Mouse (Mus musculus): Measurements from ENCODE around the gene Apobec2. TPM values are rescaled to one million over a fixed set of nuclear protein-coding genes. Genes with fewer than 3 reads are reported as not detected.

The Apobec2 gene
- total RNA-seq, 4 experiments from 2014 or later = 0.23 TPM; not detected in 3

DNA sequence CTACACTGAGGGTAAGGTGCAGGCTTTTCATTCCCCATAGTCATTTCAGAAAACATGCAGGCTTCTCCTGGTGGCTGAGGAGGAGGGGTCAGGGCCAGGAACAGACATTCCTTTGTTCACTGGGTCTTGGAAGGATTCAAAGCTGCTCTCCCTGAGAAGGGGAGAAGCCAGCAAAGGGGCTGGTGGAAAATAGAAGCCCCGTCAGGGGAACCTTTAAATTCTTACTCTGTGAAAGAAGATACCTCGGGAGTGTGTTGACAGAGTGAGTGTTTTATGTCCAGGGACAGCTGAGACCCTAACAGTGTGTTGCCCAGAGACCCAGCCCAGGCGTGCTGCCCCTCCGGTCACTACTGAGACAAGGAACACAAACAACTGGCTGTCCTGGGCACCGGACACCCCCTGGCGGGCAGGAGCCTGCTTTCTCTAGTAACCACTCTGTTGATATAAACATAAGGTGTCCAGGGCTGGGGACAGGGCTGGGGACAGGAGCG lies 4.7 kb upstream of the Apobec2 start:
- no peak for DNase-seq (ENCODE audit: low spot score in 2 of 2)

DNA sequence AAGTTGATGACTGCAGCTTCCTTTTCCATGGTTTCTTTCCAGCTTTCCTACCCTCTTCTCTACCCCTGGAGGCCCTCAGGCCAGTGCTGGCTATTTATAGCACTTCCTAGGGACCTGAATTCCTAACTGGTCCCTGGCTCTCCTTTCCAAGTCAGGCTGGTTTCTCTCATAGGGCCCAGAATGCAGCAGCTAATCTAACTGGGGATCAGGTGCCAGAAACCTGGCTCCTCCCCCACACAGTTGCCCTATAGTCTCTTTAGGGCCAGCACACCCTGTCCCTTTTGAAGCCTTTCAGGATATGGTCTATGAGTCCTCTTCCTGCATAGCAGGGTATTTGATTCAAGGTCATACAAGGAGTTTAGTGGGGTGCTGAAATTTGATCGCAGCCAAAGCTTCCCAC lies 3.8 kb upstream of the Apobec2 start:
- no peak for DNase-seq (ENCODE audit: low spot score in 2 of 2)

DNA sequence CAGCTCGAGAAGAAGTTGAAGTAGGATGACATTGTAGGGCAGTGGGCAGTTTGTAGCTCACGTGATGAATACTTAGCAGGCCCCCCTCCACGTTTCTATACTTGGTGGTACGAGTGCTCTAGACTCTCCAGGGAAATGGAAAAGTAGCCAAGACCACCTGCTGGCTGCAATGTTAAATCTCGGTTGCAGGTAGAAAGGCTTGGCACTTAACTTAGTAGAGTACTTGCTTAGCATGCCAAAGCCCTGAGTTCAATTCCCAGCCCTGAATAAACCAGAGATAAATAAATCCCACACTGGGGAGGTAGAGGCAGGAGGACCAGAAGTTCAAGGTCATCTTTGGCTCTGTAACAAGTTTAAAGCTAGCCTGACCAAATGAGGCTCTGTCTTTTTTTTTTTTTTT lies 1.7 kb upstream of the Apobec2 start:
- DNase-seq (ENCODE audit: low spot score in 2 of 2) = no peak

DNA sequence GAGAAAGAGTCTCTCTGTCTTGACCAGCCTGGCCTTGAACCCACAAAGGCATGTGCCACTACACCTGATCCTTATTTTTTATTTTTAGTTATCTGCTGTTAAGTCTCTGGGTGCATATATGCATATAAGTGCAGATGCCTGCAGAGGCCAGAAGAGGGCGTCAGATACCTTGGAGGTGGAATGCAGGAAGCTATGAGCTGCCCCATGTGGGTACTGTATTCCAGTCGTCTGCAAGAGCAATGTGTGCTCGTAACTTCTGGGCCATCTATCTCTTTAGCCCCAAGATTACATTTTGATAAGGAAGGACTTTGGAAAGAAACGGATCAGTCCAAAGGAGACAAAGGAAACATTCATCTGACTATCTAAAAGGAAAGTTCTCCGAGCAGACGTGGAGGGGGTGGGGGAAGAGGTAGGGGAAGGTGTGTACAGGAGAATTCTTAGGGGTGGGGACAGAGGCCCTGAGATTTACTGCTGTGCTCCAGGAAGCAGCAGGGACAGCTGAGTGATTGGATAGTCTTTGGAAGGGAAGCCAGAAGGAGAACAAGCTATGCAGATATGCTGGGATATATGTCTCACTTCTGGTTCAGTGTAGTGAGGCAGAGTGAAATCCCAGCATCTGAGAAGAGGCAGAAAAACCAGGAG lies 1.1 kb upstream of the Apobec2 start:
- no peak for DNase-seq (ENCODE audit: low spot score in 2 of 2)

DNA sequence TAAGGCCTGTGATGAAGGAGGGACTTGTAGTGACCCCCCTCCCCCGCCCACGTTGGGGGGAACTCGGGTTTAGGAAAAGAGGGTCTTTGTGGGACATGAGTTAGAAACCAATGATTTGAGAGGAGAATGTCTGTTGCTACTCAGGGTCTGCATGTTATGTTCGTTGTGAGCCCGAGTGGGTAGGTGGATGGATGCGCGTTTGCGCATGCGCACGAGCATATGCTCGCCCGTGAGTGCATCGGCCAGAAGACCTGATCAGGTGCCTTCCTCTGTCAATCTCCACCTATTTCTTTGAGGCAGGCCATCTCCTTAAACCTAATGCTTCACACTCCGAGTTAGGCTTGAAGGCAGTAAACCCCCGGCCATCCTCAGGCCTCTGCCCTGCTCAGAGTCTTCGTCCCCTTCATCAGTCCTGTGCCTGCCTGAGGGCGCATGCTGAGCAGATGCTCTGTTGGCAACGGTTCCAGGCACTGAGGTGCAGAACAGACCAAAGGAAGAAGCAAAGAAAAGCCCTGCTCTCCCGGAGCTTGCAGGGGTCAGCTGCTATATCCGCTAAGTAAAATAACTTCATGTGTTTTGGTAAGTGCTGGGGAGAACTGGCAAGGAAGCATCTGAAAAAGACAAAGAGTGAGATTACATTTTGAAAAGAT lies 401 bp upstream of the Apobec2 start:
- no peak for DNase-seq (ENCODE audit: low spot score in 2 of 2)

DNA sequence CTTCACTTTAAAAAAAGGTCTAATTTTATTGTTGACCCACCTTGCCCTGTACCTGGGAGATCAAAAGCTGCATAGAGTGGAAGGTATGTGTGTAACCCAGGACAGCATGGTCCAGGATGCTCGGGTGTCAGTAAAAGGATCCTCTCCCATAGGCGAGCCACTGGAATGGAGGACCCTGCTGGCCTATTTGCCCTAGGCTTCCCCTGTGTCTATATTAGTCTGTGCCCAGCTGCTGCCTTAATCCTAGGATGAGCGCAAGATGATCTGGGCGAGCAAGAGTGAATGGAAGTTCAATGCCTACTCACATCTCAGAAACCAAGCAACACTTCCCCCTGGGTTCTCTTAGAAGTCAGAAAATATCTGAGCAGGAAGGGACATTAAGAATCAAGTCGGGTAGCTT lies 1.7 kb downstream of the Apobec2 start:
- no peak for DNase-seq (ENCODE audit: low spot score in 2 of 2)

DNA sequence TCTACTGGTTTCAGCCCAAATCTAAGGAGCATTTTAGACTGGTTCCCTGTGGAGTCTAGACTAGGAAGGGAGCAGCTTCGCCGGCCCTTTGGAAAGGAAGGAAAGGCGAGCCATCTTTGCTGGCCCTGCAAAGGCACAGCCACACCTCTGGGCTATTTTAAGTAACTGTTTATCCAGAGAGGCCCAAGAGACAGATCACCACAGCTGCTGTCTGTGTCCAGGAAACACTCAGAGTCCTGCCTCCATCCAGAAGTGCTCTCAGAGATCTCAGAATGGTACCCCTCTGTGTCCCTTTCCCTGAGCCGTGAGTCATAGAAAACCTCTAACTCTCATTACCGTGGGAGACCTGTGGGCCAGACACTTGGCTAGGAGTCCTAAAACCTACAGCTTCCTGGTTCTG lies 2.3 kb downstream of the Apobec2 start:
- no peak for DNase-seq (ENCODE audit: low spot score in 2 of 2)

DNA sequence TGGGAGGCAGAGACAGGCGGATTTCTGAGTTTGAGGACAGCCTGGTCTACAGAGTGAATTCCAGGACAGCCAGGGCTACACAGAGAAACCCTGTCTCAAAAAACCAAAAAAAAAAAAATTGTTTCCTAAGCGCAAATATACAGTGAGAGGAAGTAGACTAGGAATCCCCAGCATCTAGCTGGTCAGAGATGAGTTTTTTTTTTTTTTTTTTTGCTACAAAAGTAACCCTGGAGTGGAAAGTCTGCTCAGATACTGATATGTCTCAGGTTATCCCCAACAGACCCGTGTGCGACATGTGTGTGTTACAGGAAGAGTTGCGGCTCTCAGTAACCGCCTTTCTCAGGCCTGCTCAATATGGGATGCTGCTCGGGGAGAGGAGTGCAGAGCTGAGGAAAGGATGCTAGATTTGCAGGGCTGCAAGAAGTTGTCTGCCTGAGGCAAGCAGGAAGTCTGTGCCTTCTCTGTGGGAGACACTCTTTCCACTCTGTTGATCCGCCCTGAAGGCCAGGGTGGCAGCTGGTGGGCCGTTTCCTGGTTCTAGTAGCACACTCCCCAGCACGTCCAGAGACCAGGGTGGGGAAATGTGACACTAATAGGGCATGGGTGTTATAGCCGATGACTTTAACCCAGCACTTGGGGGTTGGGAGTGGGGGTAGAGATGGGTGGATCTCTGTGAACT lies 4.7 kb downstream of the Apobec2 start:
- DNase-seq (ENCODE audit: low spot score in 2 of 2) = no peak

DNA sequence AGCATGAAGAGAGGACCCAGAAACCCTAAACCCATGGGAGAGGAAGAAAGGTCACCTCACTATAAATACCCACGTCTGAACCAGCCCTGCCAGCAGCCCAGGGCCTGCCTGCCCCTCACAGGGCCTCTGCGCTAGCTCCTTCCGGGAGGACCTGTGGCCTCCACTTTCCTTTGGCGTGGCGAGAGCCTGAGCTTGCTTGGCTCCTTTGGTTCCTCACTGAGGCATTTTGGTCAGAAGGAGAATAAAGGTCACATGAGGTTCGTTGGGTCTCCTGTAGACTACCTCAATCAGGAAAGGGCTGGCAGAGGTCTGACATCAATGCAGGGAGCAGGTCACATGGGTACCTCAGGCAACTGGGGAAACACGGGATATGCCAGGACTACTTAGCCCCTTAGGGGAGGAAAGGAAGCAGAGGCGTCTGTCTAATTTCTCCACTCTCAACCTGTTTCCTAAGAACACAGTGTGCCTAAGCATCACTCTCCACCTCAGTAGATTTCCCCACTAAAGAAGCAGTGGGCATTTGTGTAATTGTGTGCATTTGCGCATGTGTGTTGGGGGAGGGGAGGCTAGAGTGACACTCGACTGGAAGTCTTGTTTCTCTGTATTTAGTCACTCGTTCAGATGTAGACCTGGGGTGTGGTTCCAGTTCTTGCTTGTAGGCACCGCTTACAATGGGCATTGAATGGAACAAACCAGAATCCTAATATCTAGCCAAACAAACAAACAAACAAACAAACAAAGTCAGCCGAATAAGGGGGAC lies 5.6 kb downstream of the Apobec2 start:
- no peak for DNase-seq (ENCODE audit: low spot score in 2 of 2)

DNA sequence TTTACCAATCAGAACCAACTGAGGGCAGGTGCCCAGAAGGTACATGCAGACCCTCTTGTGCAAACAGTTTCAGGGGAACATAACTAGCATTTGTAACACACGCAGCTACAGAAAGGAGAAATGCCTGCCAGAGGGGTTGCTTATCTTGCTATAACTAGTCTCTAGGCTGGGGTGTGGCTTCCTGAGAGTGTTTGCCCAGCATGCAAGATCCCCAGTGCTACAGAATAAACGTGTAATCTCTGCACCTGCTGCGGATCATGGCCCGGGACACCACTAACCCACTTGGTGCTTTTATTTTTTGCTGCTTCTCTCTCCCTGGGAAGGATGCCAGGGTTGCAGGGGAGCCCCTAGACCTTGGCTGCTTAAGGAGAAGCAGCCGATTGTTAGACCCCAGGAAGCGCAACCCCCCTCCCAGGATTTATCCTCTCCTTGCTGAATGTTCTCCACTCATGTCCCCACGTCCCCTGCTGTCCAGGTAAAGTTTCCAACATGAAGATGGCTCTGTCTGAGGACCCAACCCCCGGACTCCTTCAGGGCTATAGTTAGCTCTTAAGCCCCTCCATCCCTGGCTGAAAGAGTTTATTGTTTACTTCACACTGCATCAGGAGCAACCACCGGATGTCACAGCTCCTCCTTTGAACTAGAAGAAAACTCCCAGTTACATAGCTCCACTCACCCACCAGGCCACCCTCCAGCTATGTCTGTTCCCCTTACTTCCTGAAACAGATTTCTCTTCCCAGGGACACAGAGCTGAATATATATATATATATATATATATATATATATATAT lies 6.7 kb downstream of the Apobec2 start:
- DNase-seq (ENCODE audit: low spot score in 2 of 2) = no peak

DNA sequence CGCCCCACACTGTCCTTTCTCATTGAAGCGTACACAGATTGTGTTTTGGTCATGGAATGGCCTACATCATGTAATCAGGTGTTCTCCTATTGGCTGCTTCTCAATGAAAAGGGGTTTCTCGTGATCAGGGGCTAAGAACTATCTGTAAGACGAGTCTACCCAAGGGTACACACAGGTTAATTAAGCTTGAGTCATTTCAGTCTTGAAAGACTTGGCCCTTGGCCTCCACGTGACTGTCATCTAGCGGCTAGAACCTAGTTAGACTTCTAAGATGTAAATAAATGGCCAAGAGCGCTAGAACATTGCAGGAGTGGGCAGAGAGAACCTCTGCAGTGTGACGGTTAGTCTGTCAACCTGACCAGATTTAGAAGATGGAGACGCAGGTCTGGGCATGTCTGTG lies 8.5 kb downstream of the Apobec2 start:
- DNase-seq (ENCODE audit: low spot score in 2 of 2) = no peak

DNA sequence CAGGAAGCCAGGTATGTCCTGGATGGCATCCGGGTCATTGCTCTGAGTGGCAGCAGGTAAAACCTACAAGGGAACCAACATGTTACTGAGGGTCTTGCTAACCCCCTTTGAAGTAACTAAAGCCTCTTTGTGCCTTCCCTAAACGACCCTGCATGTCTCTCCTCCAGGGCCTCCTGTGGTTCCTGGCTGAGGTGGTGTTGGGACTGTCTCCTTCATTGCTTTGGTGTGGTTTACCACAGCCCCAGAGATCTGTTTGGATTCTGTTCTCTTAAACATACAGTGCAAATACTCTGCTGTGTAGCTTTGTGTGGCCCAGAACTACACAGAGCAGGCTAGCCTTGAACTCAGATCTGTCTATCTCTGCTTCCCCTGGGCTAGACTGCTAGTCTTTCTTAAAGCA lies 13.2 kb downstream of the Apobec2 start:
- DNase-seq (ENCODE audit: low spot score in 2 of 2) = no peak

DNA sequence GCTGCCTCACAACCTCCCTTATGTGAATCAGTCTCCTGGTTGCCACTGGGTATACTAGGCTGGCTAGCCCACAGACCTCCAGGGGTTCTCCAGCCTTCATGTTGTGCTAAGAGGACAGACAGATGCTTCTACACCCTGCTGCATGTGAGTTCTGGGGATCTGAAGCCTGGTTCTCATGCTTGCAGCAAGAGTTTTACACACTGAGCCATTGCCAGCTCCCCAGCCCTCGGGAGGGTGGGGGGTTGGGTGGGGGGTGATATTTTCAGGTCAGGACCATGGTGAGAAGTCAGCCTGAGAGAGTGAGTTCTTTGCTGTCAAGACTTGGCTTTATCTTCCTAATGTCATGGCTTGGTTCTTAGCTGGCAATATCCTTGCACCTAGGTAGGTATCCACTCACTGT lies 13.9 kb downstream of the Apobec2 start:
- DNase-seq (ENCODE audit: low spot score in 2 of 2) = no peak

DNA sequence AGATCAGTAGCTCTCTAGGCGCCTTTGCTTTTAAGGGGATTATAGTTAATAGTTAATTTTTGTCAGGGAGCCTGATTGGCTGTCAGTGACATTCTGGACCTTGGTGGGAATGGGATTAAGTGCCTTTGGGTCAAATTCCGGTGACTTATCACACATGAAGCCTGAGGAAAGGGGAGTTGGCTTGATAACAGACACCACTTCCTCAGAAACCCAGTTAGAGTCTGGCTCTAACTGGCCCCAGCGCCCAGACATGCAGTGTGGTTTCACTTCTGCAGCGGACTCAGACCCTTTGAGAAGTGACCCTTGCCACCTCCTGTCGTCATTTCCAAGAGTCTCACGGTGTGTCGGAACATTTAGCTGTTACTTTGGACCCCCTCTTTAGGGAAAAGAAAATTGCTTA lies 14.6 kb downstream of the Apobec2 start:
- no peak for DNase-seq (ENCODE audit: low spot score in 2 of 2)

DNA sequence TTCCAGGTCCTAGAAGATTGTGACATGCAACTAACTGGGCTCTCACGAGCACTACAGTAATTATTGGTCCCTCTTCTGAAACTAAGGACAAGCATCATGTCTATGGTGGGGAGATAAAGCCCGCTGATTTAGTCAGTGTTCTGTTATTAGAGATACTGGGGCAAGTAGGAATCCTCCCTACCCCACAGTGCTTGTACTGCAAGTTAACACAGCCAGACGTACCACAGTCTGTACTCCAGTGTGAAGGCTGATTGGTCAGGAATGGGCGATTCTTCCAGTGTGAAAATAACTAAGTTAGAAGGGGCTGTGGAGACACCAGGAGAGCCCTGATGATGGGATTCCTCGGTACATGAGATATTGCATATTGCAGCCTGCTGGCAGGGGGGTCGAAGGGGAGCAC lies 15.2 kb downstream of the Apobec2 start:
- no peak for DNase-seq (ENCODE audit: low spot score in 2 of 2)

DNA sequence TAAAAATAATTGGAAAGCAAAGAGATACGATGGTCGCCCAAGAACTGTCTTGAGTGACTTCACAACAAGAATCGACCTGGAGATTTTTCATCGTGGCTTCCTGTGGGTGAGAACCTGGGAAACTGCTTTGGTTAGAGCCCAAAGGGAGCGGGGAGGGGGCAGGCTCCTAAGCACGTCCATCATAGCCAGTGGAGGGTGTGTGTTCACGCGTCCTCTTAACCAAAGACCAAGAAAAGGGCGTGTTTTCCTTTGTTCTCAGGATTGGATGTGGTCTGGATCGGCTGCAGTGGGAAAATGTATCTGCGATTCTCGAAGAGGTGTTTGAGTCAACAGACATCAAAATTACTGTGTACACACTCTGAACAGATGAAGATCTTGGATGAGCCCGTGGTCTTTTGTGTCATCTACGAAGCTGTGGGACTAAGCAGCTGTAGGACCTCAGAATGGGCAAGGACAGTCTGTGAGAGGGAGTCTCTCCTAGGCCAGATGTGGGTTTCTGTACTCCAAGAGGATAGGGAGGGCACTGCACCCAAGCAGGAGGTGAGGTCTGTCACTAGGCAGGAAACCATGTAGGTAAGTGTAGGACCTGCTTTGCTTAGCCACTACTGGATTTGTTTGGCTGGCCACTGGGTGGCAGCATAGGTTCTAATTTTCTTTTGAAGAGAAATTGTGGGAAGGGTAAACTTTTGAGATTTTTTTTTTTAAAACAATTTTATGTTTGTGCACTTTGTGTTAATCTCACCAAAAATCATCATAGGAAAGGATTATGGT lies 16.1 kb downstream of the Apobec2 start:
- peak in 1 of 2 experiments; percentile 54 for DNase-seq (ENCODE audit: low spot score in 2 of 2)

DNA sequence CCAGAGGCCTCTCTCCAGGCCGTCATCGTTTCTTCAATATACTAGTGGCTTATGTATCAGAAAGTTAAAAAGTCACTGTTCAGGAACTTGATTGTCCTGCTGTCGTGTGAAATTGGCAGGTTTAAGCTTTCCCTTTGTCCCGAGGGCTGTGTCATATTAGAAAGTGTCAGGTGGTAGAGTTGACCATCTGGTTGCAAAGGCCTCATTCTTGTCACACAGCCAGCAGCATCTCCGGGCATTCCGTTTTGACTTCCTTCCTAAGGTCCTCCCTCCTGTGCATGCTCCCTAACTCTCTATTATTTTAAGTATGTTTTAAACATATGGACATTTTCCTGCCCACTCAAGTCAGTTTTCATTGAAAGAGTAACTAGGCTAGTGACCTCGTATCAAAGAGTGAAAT lies 16.7 kb downstream of the Apobec2 start:
- no peak for DNase-seq (ENCODE audit: low spot score in 2 of 2)

DNA sequence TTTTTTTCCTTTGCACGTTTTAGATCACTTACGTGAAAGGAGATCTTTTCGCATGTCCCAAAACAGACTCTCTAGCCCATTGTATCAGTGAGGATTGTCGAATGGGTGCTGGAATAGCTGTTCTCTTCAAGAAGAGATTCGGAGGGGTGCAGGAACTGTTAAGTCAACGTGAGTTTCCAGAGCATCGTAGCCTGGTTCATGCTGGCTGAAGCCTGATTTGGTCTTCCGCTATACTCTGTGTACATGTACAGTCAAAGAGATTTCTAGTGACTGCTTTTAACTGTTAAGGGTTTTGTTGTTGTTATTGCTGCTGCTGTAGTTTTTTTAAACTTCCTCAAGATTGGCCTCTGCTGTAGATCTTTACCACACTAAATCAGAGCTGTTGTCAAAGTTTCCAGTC lies 21.5 kb downstream of the Apobec2 start:
- no peak for DNase-seq (ENCODE audit: low spot score in 2 of 2)

DNA sequence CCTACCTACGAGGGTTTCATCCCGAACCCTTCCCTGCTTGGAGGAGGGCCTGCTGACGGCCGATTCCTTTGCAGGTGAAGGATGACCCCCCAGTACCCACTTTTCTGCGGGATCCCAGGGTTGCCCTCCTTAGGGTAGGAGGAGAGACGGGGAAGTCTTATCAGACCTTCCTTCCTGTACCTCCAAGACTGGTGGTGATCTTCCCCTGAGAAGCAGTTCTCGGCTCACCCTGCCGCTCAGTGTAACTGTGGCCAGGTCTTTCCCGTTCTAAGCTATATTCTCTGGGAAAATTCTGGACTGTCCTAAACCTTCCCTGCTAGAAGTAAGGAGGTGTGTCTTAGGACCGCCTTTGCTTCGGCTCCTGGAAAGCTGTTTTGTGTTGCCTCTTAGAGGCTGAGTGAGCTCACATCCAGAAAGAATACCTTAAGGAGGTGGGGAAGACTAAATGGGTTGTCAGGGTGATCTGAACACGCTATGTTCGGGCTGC lies 22.4 kb downstream of the Apobec2 start:
- DNase-seq (ENCODE audit: low spot score in 2 of 2) = no peak
